Mouse (Mus musculus) heart, embryonic 13.5 days (tissue): ENCODE data around the gene Dlx4. TPM values are rescaled to one million over a fixed set of nuclear protein-coding genes. Genes with fewer than 3 reads are reported as not detected.

Experiments
- ATAC-seq: fragments of 200-750 bp; cut with Nextera tagmentation; 2 replicates; pipeline ENCODE4 v1.8.0; 2017; ENCODE audit warnings: moderate TSS enrichment; ENCODE audit not compliant: insufficient number of reproducible peaks, low FRiP score, low TSS enrichment; ENCODE audit errors: extremely low read depth
- H3K27ac ChIP-seq: fragments of 300-500 bp; sonication (generic); replicated peaks from 2 replicates; pipeline ENCODE4 v1.5.1; 2015; ENCODE audit warnings: moderate library complexity, mild to moderate bottlenecking, inconsistent platforms
- H3K27me3 ChIP-seq: fragments of 300-500 bp; sonication (generic); replicated peaks from 2 replicates; pipeline ENCODE4 v1.6.1; 2015; ENCODE audit warnings: mild to moderate bottlenecking, inconsistent platforms
- H3K36me3 ChIP-seq: fragments of 300-500 bp; sonication (generic); 2 replicates; pipeline ENCODE4 v1.6.1; 2015; ENCODE audit warnings: mild to moderate bottlenecking, inconsistent platforms
- H3K4me1 ChIP-seq: fragments of 300-500 bp; sonication (generic); 2 replicates; pipeline ENCODE4 v1.6.1; 2015; ENCODE audit warnings: inconsistent platforms
- H3K4me2 ChIP-seq: fragments of 300-500 bp; sonication (generic); 2 replicates; pipeline ENCODE4 v1.6.1; 2015; ENCODE audit warnings: inconsistent platforms, mild to moderate bottlenecking, moderate library complexity
- H3K4me3 ChIP-seq: fragments of 300-500 bp; sonication (generic); 2 replicates; pipeline ENCODE4 v1.5.1; 2015; ENCODE audit warnings: moderate library complexity, mild to moderate bottlenecking, inconsistent platforms
- H3K9ac ChIP-seq: fragments of 300-500 bp; sonication (generic); 2 replicates; pipeline ENCODE4 v1.6.1; 2015; ENCODE audit warnings: inconsistent platforms, mild to moderate bottlenecking, moderate library complexity
- H3K9me3 ChIP-seq: fragments of 300-500 bp; sonication (generic); 2 replicates; pipeline ENCODE4 v1.6.1; 2016; ENCODE audit warnings: inconsistent platforms
- WGBS: fragments of 180-500 bp; shearing (Covaris S2); methylation state at CpG from one replicate; pipeline ENCODE4 v1.1.7; 2015; ENCODE audit warnings: mixed read lengths; 5-methylcytosine and 5-hydroxymethylcytosine counted together
- polyA plus RNA-seq: library from polyadenylated mRNA; unstranded; fragments of >200 nt; fragmentation: Nextera tagmentation; extraction: Ambion mirVana; gene quantifications from 2 replicates; pipeline ENCODE4 v1.2.1, GENCODE M21; 2015

The Dlx4 gene
- polyA plus RNA-seq: 0.06 and 0.08 TPM in 2 replicates

DNA sequence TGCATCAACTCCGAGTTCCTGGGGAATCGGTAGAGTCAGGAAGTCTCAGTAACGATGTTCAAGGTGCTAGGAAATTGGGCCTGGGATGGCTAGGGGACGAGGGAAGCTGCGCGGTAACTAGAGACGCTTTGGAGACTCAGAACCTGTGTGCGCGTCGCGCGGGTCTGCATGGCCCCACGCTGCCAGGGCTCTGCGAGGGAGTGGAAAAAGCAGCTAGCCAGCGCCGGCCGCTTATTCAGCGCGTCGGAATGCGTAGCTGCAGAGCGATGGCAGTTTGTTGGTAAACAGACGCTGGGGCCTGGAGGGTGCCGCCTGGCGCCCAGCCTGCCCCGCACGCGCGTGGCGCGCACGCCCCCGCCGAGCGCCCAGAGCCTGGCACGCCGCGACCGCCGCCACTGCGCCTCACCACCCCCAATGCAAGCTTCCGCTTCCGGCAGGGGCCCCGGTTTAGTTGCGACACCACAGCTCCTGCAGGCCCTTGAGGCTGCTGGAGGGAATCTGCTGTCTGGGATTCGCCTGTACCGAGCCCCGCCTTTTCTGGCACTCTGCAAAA, at the start of gene Dlx4:
Gene Dlx4, minus strand, starts transcription at position 413 of the 553 bp plus-strand sequence.
- H3K4me3 ChIP-seq: peak within 1 kb of the TSS; percentile 54
- peak within 1 kb of the TSS; percentile 72 for H3K9ac ChIP-seq
- no peaks in the 10 kb centered on the region for H3K36me3 ChIP-seq
- H3K4me1 ChIP-seq: peaks cover 37% of the 10 kb centered on the region
- peak within 1 kb of the TSS; percentile 78 for H3K4me2 ChIP-seq
- H3K9me3 ChIP-seq: no peaks in the 10 kb centered on the region
- WGBS: 2% methylated on average over 36 of the region's 48 CpGs
- no peak within 1 kb of the TSS for H3K27ac ChIP-seq
- ATAC-seq: no peak
- H3K27me3 ChIP-seq: peaks cover 100% of the 10 kb centered on the region

DNA sequence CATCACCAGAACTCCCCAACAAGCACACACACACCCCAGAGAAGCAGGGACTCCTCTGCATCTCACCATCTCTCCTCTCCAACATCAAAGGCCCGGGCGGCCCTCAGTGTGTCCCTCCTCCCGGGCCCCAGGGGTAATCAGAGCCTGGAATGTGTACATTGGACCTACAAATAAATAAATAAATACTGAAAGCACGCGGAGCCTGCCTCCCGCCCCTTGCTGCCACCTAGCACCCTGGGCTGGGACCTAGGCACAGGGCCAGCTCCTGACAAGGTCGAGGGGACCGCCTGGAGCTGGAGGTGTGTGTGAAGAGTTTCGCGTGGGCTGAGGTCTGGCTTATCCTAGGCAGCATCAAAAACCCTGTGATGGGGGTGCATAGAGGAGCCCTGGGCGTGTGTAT, 43.8 kb upstream of the Dlx4 start:
- ATAC-seq: no peak

GRCm38 (mm10) chr11:95186826-95187225, 40.8 kb upstream of the Dlx4 start:
- peaks cover 74% of the 10 kb centered on the region for H3K27me3 ChIP-seq
- no peak for ATAC-seq
- no peak overlapping the region for H3K4me3 ChIP-seq
- H3K4me1 ChIP-seq: peaks cover 30% of the 10 kb centered on the region
- H3K27ac ChIP-seq: no peak overlapping the region
- H3K4me2 ChIP-seq: no peak overlapping the region
- WGBS: 77% methylated on average over 7 of the region's 7 CpGs
- H3K9ac ChIP-seq: no peak overlapping the region
- no peaks in the 10 kb centered on the region for H3K36me3 ChIP-seq
- no peaks in the 10 kb centered on the region for H3K9me3 ChIP-seq

More for the DNA sequence above, 43.8 kb upstream of the Dlx4 start:
- Histone ChIP-seq H3K9ac (no peak overlapping the region), H3K27me3 (peaks cover 63% of the 10 kb centered on the region), H3K4me2 (peak overlapping the region; percentile 13; the same call in 1 of the 2 replicates), H3K9me3 (no peaks in the 10 kb centered on the region), H3K4me1 (peaks cover 27% of the 10 kb centered on the region), H3K27ac (no peak overlapping the region), H3K4me3 (no peak overlapping the region), H3K36me3 (no peaks in the 10 kb centered on the region)
- 34% methylated on average over 11 of the region's 11 CpGs for WGBS

DNA sequence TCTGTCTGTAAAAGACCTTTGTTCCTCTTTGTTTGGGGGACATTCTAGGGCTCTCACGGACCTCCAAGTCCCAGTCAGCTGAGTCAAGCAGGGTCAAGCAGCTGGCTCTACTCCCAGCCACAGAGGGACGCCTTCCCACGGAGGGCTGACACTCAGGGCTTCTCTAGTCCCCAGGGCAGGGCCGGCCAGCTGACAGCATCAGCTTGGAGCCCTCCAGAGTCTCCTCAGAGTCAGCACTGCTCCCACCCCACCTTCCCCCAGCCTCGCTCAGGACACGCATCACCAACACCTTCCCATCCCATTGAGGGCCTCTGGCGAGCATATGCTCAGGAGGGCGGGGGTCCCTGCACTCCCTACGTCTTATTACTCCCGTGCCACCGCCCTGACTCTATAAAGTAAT, 39.6 kb upstream of the Dlx4 start:
- Histone ChIP-seq H3K4me2 (no peak overlapping the region), H3K27me3 (peaks cover 72% of the 10 kb centered on the region), H3K27ac (no peak overlapping the region), H3K4me3 (no peak overlapping the region), H3K36me3 (no peaks in the 10 kb centered on the region), H3K4me1 (peaks cover 30% of the 10 kb centered on the region), H3K9ac (no peak overlapping the region; the same call in 1 of the 2 replicates), H3K9me3 (no peaks in the 10 kb centered on the region)
- 24% methylated on average over 11 of the region's 11 CpGs for WGBS
- no peak for ATAC-seq

DNA sequence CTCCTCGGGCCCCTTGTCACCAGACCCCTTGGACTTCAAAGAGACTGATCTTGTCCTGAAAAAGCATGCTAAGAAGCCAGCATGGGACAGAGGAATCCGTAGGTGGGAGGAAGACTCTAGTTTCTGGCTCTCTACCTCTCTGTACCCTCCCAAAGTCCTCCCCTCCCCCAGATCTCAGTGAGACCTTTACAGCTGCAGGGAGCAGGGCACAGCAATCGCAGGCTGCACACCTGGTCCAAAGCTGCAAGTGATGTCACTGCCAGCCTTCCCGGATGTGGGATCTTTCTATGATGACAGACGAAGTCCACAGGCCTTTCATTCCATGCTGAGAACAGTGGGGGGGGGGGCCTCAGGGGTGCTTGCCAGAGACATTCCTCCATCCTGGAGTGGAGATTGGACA, 38.5 kb upstream of the Dlx4 start:
- Histone ChIP-seq H3K4me3 (no peak overlapping the region), H3K27me3 (peaks cover 70% of the 10 kb centered on the region), H3K27ac (no peak overlapping the region), H3K4me1 (peaks cover 25% of the 10 kb centered on the region), H3K36me3 (no peaks in the 10 kb centered on the region), H3K9me3 (no peaks in the 10 kb centered on the region), H3K4me2 (no peak overlapping the region), H3K9ac (no peak overlapping the region)
- WGBS: 7% methylated on average over 5 of the region's 5 CpGs
- ATAC-seq: no peak

GRCm38 (mm10) chr11:95179311-95179710, 33.2 kb upstream of the Dlx4 start:
- H3K4me3 ChIP-seq: no peak overlapping the region
- no peak overlapping the region for H3K27ac ChIP-seq
- H3K36me3 ChIP-seq: no peaks in the 10 kb centered on the region
- H3K9ac ChIP-seq: no peak overlapping the region
- H3K9me3 ChIP-seq: no peaks in the 10 kb centered on the region
- H3K27me3 ChIP-seq: peaks cover 53% of the 10 kb centered on the region
- H3K4me2 ChIP-seq: no peak overlapping the region
- H3K4me1 ChIP-seq: peaks cover 6% of the 10 kb centered on the region
- ATAC-seq: no peak
- 37% methylated on average over 12 of the region's 12 CpGs for WGBS

DNA sequence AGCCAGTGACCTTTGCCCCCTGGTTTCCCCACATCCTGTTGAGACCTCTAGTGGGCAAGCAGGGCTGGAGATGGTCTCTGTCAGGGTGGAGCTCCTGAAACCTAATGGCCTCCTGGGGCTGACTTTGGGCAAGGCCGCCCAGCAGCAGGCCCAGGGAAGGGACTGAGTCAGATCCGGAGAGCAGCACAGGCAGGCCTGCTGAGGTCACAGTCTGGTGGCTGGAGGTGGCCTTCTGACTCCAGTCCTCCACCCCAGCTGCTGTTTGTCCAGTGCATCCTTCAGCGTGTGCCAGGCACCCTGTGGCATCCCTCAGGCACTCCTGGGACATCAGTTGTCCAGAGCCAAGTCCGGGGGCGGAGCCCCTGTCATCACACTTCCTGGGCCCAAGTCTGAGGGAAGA, 19.8 kb upstream of the Dlx4 start:
- H3K4me2 ChIP-seq: no peak overlapping the region
- H3K4me3 ChIP-seq: no peak overlapping the region
- no peak for ATAC-seq
- no peak overlapping the region for H3K27ac ChIP-seq
- peaks cover 32% of the 10 kb centered on the region for H3K27me3 ChIP-seq
- no peaks in the 10 kb centered on the region for H3K4me1 ChIP-seq
- whole genome bisulfite sequencing: 66% methylated on average over 5 of the region's 5 CpGs
- H3K9ac ChIP-seq: no peak overlapping the region
- H3K9me3 ChIP-seq: no peaks in the 10 kb centered on the region
- H3K36me3 ChIP-seq: no peaks in the 10 kb centered on the region

- no peak overlapping the region for H3K27ac ChIP-seq
- no peak for ATAC-seq
- H3K36me3 ChIP-seq: no peaks in the 10 kb centered on the region
- no peak overlapping the region for H3K4me3 ChIP-seq
- no peaks in the 10 kb centered on the region for H3K9me3 ChIP-seq
- no peak overlapping the region for H3K9ac ChIP-seq
- H3K4me1 ChIP-seq: no peaks in the 10 kb centered on the region
- peaks cover 54% of the 10 kb centered on the region for H3K27me3 ChIP-seq
- WGBS: 61% methylated on average over 4 of the region's 4 CpGs
- H3K4me2 ChIP-seq: no peak overlapping the region
These were observed 15.6 kb upstream of the Dlx4 start for GRCm38 (mm10) chr11:95161708-95162107.

DNA sequence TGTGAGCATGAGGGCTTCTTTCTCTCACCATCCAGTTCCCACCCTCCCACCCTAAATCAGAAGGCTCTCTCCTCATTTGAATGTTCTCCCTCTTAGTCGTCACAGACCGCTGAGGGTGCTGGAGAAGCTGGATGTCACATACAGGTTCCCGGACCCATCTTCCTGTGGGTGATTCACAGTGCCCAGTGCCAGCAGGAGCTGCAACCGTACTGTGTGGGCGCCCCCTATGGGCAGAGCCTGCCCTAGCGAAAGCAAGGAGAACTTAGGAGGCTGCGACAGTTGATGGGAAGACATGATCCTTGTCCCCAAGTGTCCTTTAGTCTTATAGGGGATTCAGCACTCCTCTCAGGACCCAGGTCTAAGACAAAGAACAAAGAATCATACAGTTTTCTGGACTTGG, 14.6 kb upstream of the Dlx4 start:
- no peak for ATAC-seq
- H3K4me2 ChIP-seq: no peak overlapping the region
- no peaks in the 10 kb centered on the region for H3K9me3 ChIP-seq
- H3K27ac ChIP-seq: no peak overlapping the region
- H3K36me3 ChIP-seq: no peaks in the 10 kb centered on the region
- WGBS: 47% methylated on average over 7 of the region's 7 CpGs
- peaks cover 64% of the 10 kb centered on the region for H3K27me3 ChIP-seq
- H3K9ac ChIP-seq: no peak overlapping the region
- H3K4me3 ChIP-seq: no peak overlapping the region
- no peaks in the 10 kb centered on the region for H3K4me1 ChIP-seq

GRCm38 (mm10) chr11:95159763-95160371, 13.8 kb upstream of the Dlx4 start:
- H3K4me2 ChIP-seq: no peak overlapping the region
- peaks cover 72% of the 10 kb centered on the region for H3K27me3 ChIP-seq
- no peaks in the 10 kb centered on the region for H3K4me1 ChIP-seq
- 74% methylated on average over 8 of the region's 8 CpGs for WGBS
- no peak for ATAC-seq
- H3K27ac ChIP-seq: no peak overlapping the region
- no peak overlapping the region for H3K9ac ChIP-seq
- H3K4me3 ChIP-seq: no peak overlapping the region
- no peaks in the 10 kb centered on the region for H3K36me3 ChIP-seq
- H3K9me3 ChIP-seq: no peaks in the 10 kb centered on the region

- H3K9me3 ChIP-seq: no peaks in the 10 kb centered on the region
- no peak overlapping the region for H3K4me2 ChIP-seq
- peaks cover 81% of the 10 kb centered on the region for H3K27me3 ChIP-seq
- no peaks in the 10 kb centered on the region for H3K36me3 ChIP-seq
- no peaks in the 10 kb centered on the region for H3K4me1 ChIP-seq
- H3K9ac ChIP-seq: no peak overlapping the region
- ATAC-seq: no peak
- WGBS: 74% methylated on average over 5 of the region's 5 CpGs
- no peak overlapping the region for H3K4me3 ChIP-seq
- H3K27ac ChIP-seq: no peak overlapping the region
These were observed 11.8 kb upstream of the Dlx4 start for GRCm38 (mm10) chr11:95157872-95158271.

DNA sequence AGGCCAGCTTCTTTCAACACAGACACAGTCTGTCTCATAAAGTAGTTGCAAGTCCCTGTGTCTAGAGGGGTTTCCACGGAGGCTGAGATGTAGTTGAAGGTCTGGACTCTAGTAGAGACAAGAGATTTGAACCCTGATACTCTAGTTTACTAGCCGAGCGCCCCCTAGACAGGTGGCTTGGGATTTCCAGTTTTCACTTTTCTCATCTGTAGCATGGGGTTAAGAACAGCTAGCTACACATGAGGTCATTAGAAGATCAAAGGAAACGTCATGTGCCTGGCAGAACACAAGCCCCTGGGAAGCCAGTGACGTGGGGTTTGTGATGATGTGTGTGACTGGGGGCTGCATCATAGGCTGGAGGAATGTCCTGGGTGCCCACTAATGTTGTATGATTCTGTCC, 11.3 kb upstream of the Dlx4 start:
- Histone ChIP-seq H3K27ac (no peak overlapping the region), H3K4me3 (no peak overlapping the region), H3K27me3 (peaks cover 82% of the 10 kb centered on the region), H3K4me2 (no peak overlapping the region), H3K36me3 (no peaks in the 10 kb centered on the region), H3K9me3 (no peaks in the 10 kb centered on the region), H3K4me1 (no peaks in the 10 kb centered on the region), H3K9ac (no peak overlapping the region)
- 52% methylated on average over 5 of the region's 5 CpGs for WGBS
- no peak for ATAC-seq
